Mouse (Mus musculus) lung, adult 18-20 months (tissue): Measurements from ENCODE around the gene Ldhb.
A peak's percentile ranks its signal among the peaks of the same experiment; 100 is the strongest.
"Not testable (repeated sequence)": the region's sequence is repeated elsewhere in the genome, so short reads cannot be mapped to it uniquely, and the experiment has no call there.

Source experiments
- DNase-seq, 2 experiments: peaks; one replicate each; pipeline ENCODE4 v3.0.0; 2022; ENCODE audit warnings: mixed read lengths in 2 of 2

Gene Ldhb

GRCm38 (mm10) chr6:142511516-142512135 is 3.9 kb upstream of the Ldhb start:
- DNase-seq = peak; percentile 49 to 51

- DNase-seq = peak; percentile 22 to 50
Observed at GRCm38 (mm10) chr6:142508663-142509062, 906 bp upstream of the Ldhb start.

GRCm38 (mm10) chr6:142507033-142507784 is 548 bp downstream of the Ldhb start:
- peak; percentile 7 to 9 for DNase-seq

- no peak for DNase-seq
Observed at GRCm38 (mm10) chr6:142506338-142507032, 1.3 kb downstream of the Ldhb start.

GRCm38 (mm10) chr6:142503601-142504000 is 4.2 kb downstream of the Ldhb start:
- no peak for DNase-seq

- DNase-seq = no peak
Observed at GRCm38 (mm10) chr6:142502519-142503125, 5.1 kb downstream of the Ldhb start.

GRCm38 (mm10) chr6:142490114-142490513 is 17.6 kb downstream of the Ldhb start:
- not testable (repeated sequence) for DNase-seq

GRCm38 (mm10) chr6:142487638-142488037 is 20.1 kb downstream of the Ldhb start:
- DNase-seq = no peak

GRCm38 (mm10) chr6:142485478-142486123 is 22.2 kb downstream of the Ldhb start:
- DNase-seq = no peak

- DNase-seq = no peak
Observed at GRCm38 (mm10) chr6:142477239-142477638, 30.5 kb downstream of the Ldhb start.

GRCm38 (mm10) chr6:142472801-142473203 is 35.0 kb downstream of the Ldhb start, which contains the start of gene Gys2:
Gene Gys2, minus strand, starts transcription at chr6:142473109.
- DNase-seq = no peak

GRCm38 (mm10) chr6:142471141-142471540 is 36.6 kb downstream of the Ldhb start:
- no peak for DNase-seq

GRCm38 (mm10) chr6:142469602-142470001 is 38.2 kb downstream of the Ldhb start:
- DNase-seq = no peak

GRCm38 (mm10) chr6:142462194-142462593 is 45.6 kb downstream of the Ldhb start:
- no peak for DNase-seq

GRCm38 (mm10) chr6:142459017-142459678 is 48.6 kb downstream of the Ldhb start:
- peak; percentile 12 to 13 for DNase-seq

- DNase-seq = no peak
Observed at GRCm38 (mm10) chr6:142458010-142458409, 49.7 kb downstream of the Ldhb start.

GRCm38 (mm10) chr6:142455314-142455996 is 52.3 kb downstream of the Ldhb start:
- DNase-seq = no peak

- no peak for DNase-seq
Observed at GRCm38 (mm10) chr6:142453311-142453710, 54.4 kb downstream of the Ldhb start.

GRCm38 (mm10) chr6:142451381-142451780 is 56.4 kb downstream of the Ldhb start:
- DNase-seq = peak; percentile 15 to 54
